Mouse (Mus musculus) mammary gland, adult 2 months (tissue): ENCODE data around the gene Ube2f. TPM values are rescaled to one million over a fixed set of nuclear protein-coding genes. Genes with fewer than 3 reads are reported as not detected.

Experiments
- polyA plus RNA-seq: library from polyadenylated mRNA; depleted of rRNA; stranded (reverse); fragments of >200 nt; gene quantifications from 2 replicates; pipeline ENCODE4 v1.2.3, GENCODE M21; 2012; ENCODE audit warnings: low replicate concordance; rRNA removed

The Ube2f gene
- polyA plus RNA-seq: 33.9 and 55.3 TPM in 2 replicates

GRCm38 (mm10) chr1:91249564-91250414 lies at the start of gene Ube2f:
TSS of gene Ube2f (plus strand) at chr1:91250304.

GRCm38 (mm10) chr1:91297799-91298744 lies 48.0 kb downstream of the Ube2f start, which contains the start of gene Scly:
TSS of gene Scly (plus strand) at chr1:91298338.

GRCm38 (mm10) chr1:91321760-91322438 lies 71.8 kb downstream of the Ube2f start, which contains the start of gene Espnl:
TSS of gene Espnl (plus strand) at chr1:91322075.

Other genes starting within 250 kb of the Ube2f start
- not detected in 2 replicates for gene Rbm44, start 105.2 kb upstream of the Ube2f start, polyA plus RNA-seq
- 20.0 and 37.1 TPM in 2 replicates for gene Ramp1, start 70.5 kb upstream of the Ube2f start, polyA plus RNA-seq
- 22.5 and 30.5 TPM in 2 replicates for gene Scly, start 48.0 kb downstream of the Ube2f start, polyA plus RNA-seq
- 0.09 and 0.39 TPM in 2 replicates for gene Espnl, start 71.8 kb downstream of the Ube2f start, polyA plus RNA-seq
- 0.49 and 20.0 TPM in 2 replicates for gene Klhl30, start 100.7 kb downstream of the Ube2f start, polyA plus RNA-seq
- 0.16 and 0.37 TPM in 2 replicates for gene Erfe, start 116.1 kb downstream of the Ube2f start, polyA plus RNA-seq
- gene Ilkap, start 148.5 kb downstream of the Ube2f start, polyA plus RNA-seq: 49.6 and 53.5 TPM in 2 replicates
- 32.4 and 59.6 TPM in 2 replicates for gene Hes6, start 163.7 kb downstream of the Ube2f start, polyA plus RNA-seq
- 10.6 TPM in 2 replicates for gene Per2, start 209.0 kb downstream of the Ube2f start, polyA plus RNA-seq
- 4.7 and 5.7 TPM in 2 replicates for gene Traf3ip1, start 244.3 kb downstream of the Ube2f start, polyA plus RNA-seq